Mouse (Mus musculus) olfactory bulb, adult 2 months (tissue): ENCODE data around the gene Apoe.

Experiments
- CTCF ChIP-seq: fragments of 200-500 bp; IDR thresholded peaks from 2 replicates; pipeline ENCODE4 v1.5.1; 2012; ENCODE audit warnings: low read depth, mild to moderate bottlenecking, low read length, moderate library complexity; ENCODE audit not compliant: insufficient read depth
- POLR2A ChIP-seq: fragments of 200-500 bp; IDR thresholded peaks from 2 replicates; pipeline ENCODE4 v1.6.1; 2012; ENCODE audit warnings: mild to moderate bottlenecking, low read depth, low read length, moderate library complexity; ENCODE audit not compliant: insufficient read depth

GRCm38 (mm10) chr7:19713598-19713997, 14.6 kb upstream of the Apoe start:
- TF ChIP-seq POLR2A (no peak), CTCF (no peak)
